Mouse (Mus musculus) hindlimb bud, embryonic 11.5 days (tissue): ENCODE results near the gene Ptch2.

ENCODE experiments used
- DNase-seq: peaks from one replicate; pipeline ENCODE4 v3.0.0-alpha.2; 2012; ENCODE audit warnings: low read depth, low spot score; ENCODE audit errors: extremely low spot score

Ptch2 gene

GRCm38 (mm10) chr4:117101218-117101617, 5.3 kb downstream of the Ptch2 start:
- no peak for DNase-seq

GRCm38 (mm10) chr4:117104672-117105071, 8.8 kb downstream of the Ptch2 start:
- DNase-seq, result no peak

- no peak for DNase-seq
These were observed 9.3 kb downstream of the Ptch2 start for GRCm38 (mm10) chr4:117105127-117105526.

GRCm38 (mm10) chr4:117107813-117108523, 12.1 kb downstream of the Ptch2 start:
- DNase-seq, result no peak

GRCm38 (mm10) chr4:117108524-117108849, 12.6 kb downstream of the Ptch2 start:
- no peak for DNase-seq

- no peak for DNase-seq
These were observed 13.5 kb downstream of the Ptch2 start for GRCm38 (mm10) chr4:117109330-117109729.

- no peak for DNase-seq
These were observed 14.4 kb downstream of the Ptch2 start for GRCm38 (mm10) chr4:117110249-117110648.

GRCm38 (mm10) chr4:117110985-117111384, 15.1 kb downstream of the Ptch2 start:
- DNase-seq, result no peak

GRCm38 (mm10) chr4:117113237-117113636, 17.4 kb downstream of the Ptch2 start:
- no peak for DNase-seq

GRCm38 (mm10) chr4:117115592-117115991, 19.7 kb downstream of the Ptch2 start:
- no peak for DNase-seq

- no peak for DNase-seq
These were observed 22.1 kb downstream of the Ptch2 start for GRCm38 (mm10) chr4:117117931-117118330.

- DNase-seq, result no peak
These were observed 23.8 kb downstream of the Ptch2 start for GRCm38 (mm10) chr4:117119636-117120035.

- no peak for DNase-seq
These were observed 24.2 kb downstream of the Ptch2 start for GRCm38 (mm10) chr4:117120052-117120444.

GRCm38 (mm10) chr4:117120445-117121414, 24.9 kb downstream of the Ptch2 start:
- DNase-seq, result peak; percentile 84

- DNase-seq, result no peak
These were observed 26.3 kb downstream of the Ptch2 start for GRCm38 (mm10) chr4:117122209-117122608.

- no peak for DNase-seq
These were observed 27.8 kb downstream of the Ptch2 start for GRCm38 (mm10) chr4:117123546-117124217.

- no peak for DNase-seq
These were observed 28.3 kb downstream of the Ptch2 start for GRCm38 (mm10) chr4:117124218-117124517.

- no peak for DNase-seq
These were observed 28.9 kb downstream of the Ptch2 start for GRCm38 (mm10) chr4:117124518-117125347.

GRCm38 (mm10) chr4:117125348-117125909, 29.6 kb downstream of the Ptch2 start, which contains the start of gene Btbd19:
TSS of gene Btbd19 (minus strand) at chr4:117125725.
- DNase-seq, result no peak

GRCm38 (mm10) chr4:117125910-117126674, 30.2 kb downstream of the Ptch2 start:
- no peak for DNase-seq
